Mouse (Mus musculus): Measurements from ENCODE around the gene Ovol1.

DNA sequence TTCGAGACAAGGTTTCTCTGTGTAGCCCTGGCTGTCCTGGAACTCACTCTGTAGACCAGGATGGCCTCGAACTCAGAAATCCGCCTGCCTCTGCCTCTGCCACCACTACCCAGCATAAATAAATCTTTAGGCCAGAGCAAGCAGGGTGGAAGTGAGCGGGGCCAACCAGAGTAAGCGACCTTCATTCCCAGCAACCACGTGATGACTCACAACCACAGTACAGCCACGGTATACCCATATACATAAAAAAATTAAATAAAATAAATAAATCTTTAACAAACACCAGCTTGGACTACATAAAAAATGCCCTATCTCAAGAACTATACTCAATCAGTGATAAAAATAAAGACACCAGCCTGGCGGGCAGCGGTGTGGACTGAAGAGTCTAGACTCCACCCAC is 17.1 kb downstream of the Ovol1 start:
- TF ChIP-seq USF1 (IDR thresholded peaks at IDR 0.05; ENCODE audit: low read depth) (no peak), MYOG (IDR thresholded peaks at IDR 0.05; ENCODE audit: control insufficient read depth in 1 of 3, insufficient read depth in 1 of 3, insufficient read length in 2 of 3, low read depth in 2 of 3) (no peak), POLR2A (IDR thresholded peaks at IDR 0.05; ENCODE audit: insufficient read length, low read depth) (no peak), TCF12 (IDR thresholded peaks at IDR 0.05; ENCODE audit: insufficient read depth, poor library complexity, severe bottlenecking) (no peak), MYOD1 (IDR thresholded peaks at IDR 0.05; ENCODE audit: control insufficient read depth in 1 of 3, insufficient read length in 2 of 3, low read depth in 2 of 3) (no peak), SRF (IDR thresholded peaks at IDR 0.05; ENCODE audit: control insufficient read depth, insufficient read length, low read depth) (no peak), REST (IDR thresholded peaks at IDR 0.05; ENCODE audit: insufficient read depth, insufficient read length) (no peak), MAX (IDR thresholded peaks at IDR 0.05; ENCODE audit: low read depth) (no peak), CEBPB (IDR thresholded peaks at IDR 0.05; ENCODE audit: insufficient read depth, poor library complexity, severe bottlenecking) (no peak), E2F4 (IDR thresholded peaks at IDR 0.05; ENCODE audit: insufficient read depth) (no peak), POLR2AphosphoS2 (IDR thresholded peaks at IDR 0.05; ENCODE audit: insufficient read length, low read depth) (no peak)
